Mouse (Mus musculus): ENCODE results near the gene Ccdc154. TPM values are rescaled to one million over a fixed set of nuclear protein-coding genes. Genes with fewer than 3 reads are reported as not detected.
A peak's percentile ranks its signal among the peaks of the same experiment; 100 is the strongest.

The Ccdc154 gene
- total and polyA plus RNA-seq, 3 experiments: 0.04 TPM; not detected in 2

DNA sequence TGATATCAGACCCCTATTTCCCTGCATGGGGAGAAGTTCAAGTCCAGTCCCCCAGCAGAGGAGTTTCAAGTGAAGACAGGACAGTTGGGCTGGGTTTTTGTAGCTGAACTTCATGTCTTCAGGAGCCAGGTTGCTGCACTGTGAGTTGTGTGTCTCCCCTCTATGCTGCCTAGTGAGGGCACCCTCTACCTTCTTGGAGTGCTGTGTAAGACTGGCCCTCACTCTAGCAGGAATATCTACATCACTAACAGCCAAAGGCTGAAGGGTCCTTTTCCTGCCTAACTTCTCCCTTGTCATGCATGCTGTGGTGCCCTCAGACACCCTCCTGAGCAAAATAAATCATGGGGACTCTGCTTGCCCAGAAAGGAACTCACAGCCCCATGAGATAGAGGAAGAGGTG is 21.0 kb downstream of the Ccdc154 start:
- Histone ChIP-seq H3K27ac (ENCODE audit: insufficient read depth, low read depth) (no peak overlapping the region), H3K4me1 (ENCODE audit: control insufficient read depth in 1 of 2, insufficient read depth in 2 of 2) (peaks cover 4 to 33% of the 10 kb centered on the region in 2 experiments; a peak in 3 of 4 replicates), H3K9ac (ENCODE audit: insufficient read depth, low read depth) (peak overlapping the region; percentile 95), H3K27me3 (replicated peaks) (peaks cover 32% of the 10 kb centered on the region), H3K4me3 (replicated peaks in 1 of 3; ENCODE audit: low read depth in 2 of 3, low read length in 2 of 3, poor library complexity in 1 of 3) (peak overlapping the region in 2 of 3 experiments; percentile 89 to 94), H3K4me2 (ENCODE audit: insufficient read depth, low read depth, poor library complexity, severe bottlenecking) (peak overlapping the region; percentile 26), H3K79me2 (replicated peaks; ENCODE audit: control insufficient read depth, extremely low read depth, insufficient read depth, poor library complexity, severe bottlenecking) (peaks cover 15% of the 10 kb centered on the region), H3K9me3 (replicated peaks; ENCODE audit: low read length) (no peaks in the 10 kb centered on the region), H3K36me3 (replicated peaks in 1 of 2; ENCODE audit: control insufficient read depth in 1 of 2, insufficient read depth in 1 of 2, low read length in 1 of 2) (peaks cover 0 to 18% of the 10 kb centered on the region in 2 experiments)
- in situ Hi-C loops (cut with MboI; ENCODE audit: low pct_ligation_motif_present, low pct_unique_long_range_greater_than_20kb, low sequenced_read_pairs) (loop anchor here (10.0 kb wide), 1 partner anchor 92 kb away; the partner anchor contains the start of gene Ube2i), dilution Hi-C loops (cut with MboI; ENCODE audit: extremely low pct_ligation_motif_present, extremely low pct_unique_long_range_greater_than_20kb, low sequenced_read_pairs) (no loop called here)
- peak; percentile 17 for DNase-seq (ENCODE audit: extremely low read depth)
- TF ChIP-seq ELF1 (IDR thresholded peaks at IDR 0.05; ENCODE audit: low read depth, low read length) (no peak), BHLHE40 (IDR thresholded peaks at IDR 0.05; ENCODE audit: low read depth, low read length) (no peak), NRF1 (IDR thresholded peaks at IDR 0.05; ENCODE audit: low read depth, low read length) (no peak), CTCF (conservative IDR thresholded peaks at IDR 0.05 in 1 of 2, IDR thresholded peaks at IDR 0.05 in 1 of 2; ENCODE audit: low read depth in 2 of 2, low read length in 2 of 2) (peak in 1 of 2 experiments; percentile 53; a peak in 2 of 4 replicates), ZKSCAN1 (IDR thresholded peaks at IDR 0.05; ENCODE audit: borderline replicate concordance, low read depth, low read length) (no peak), SMC3 (IDR thresholded peaks at IDR 0.05; ENCODE audit: low read depth, low read length) (peak; percentile 26; the same call in 1 of the 2 replicates), CHD1 (IDR thresholded peaks at IDR 0.05; ENCODE audit: low read depth, low read length) (no peak), POLR2AphosphoS2 (IDR thresholded peaks at IDR 0.05; ENCODE audit: low read depth, low read length) (no peak), UBTF (IDR thresholded peaks at IDR 0.05; ENCODE audit: low read depth, low read length) (no peak), TCF12 (IDR thresholded peaks at IDR 0.05; ENCODE audit: low read depth, low read length) (no peak), E2F4 (IDR thresholded peaks at IDR 0.05; ENCODE audit: insufficient replicate concordance, low read depth, low read length) (no peak), RAD21 (IDR thresholded peaks at IDR 0.05; ENCODE audit: low read depth, low read length) (peak; percentile 57), MAFK (IDR thresholded peaks at IDR 0.05; ENCODE audit: insufficient replicate concordance, low read length) (no peak), POLR2A (IDR thresholded peaks at IDR 0.05; ENCODE audit: low read depth, low read length) (peak; percentile 34; the same call in 1 of the 2 replicates), USF2 (conservative IDR thresholded peaks at IDR 0.05; ENCODE audit: low read depth, low read length) (no peak), SIN3A (IDR thresholded peaks at IDR 0.05; ENCODE audit: low read length) (no peak), MXI1 (IDR thresholded peaks at IDR 0.05; ENCODE audit: low read depth, low read length) (no peak)

DNA sequence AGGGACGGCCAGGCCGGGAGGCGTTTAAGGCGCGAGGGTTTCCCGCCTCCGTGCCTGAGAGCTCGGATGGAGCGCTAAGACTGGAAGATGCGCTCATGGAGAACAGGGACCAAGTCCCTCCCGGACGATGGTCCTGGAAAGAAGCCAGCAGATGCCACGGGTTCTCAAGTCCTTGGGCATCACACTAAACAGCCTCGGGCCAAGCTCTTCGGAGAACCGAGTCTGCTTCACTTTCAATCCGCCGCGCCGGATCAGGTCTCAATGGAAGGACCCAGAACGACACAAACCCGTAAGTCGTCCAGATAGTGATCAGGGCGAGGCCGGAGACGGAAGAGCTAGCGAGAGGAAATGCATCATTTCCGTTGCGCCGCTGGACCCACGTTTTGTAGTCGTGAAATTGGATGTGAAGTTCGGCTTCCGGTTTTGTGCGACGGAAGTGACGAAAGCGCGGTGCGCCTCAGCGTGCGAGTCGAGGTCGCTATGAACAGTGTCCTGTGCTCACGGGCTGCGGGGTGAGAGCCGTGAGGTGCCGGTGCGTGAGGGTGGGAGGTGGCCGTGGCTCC is 21.9 kb downstream of the Ccdc154 start, which contains the start of gene BC003965:
TSS of gene BC003965 (plus strand) at position 426 of the 563 bp plus-strand sequence.
- dilution Hi-C loops (cut with MboI; ENCODE audit: extremely low pct_ligation_motif_present, extremely low pct_unique_long_range_greater_than_20kb, low sequenced_read_pairs): no loop called here
- Histone ChIP-seq H3K27me3 (replicated peaks) (peaks cover 23% of the 10 kb centered on the region), H3K4me3 (replicated peaks in 1 of 3; ENCODE audit: low read depth in 2 of 3, low read length in 2 of 3, poor library complexity in 1 of 3) (peak within 1 kb of the TSS; percentile 89 to 94 (median 94)), H3K4me1 (ENCODE audit: control insufficient read depth in 1 of 2, insufficient read depth in 2 of 2) (peaks cover 4 to 35% of the 10 kb centered on the region in 2 experiments; a peak in 3 of 4 replicates), H3K9ac (ENCODE audit: insufficient read depth, low read depth) (peak within 1 kb of the TSS; percentile 95), H3K4me2 (ENCODE audit: insufficient read depth, low read depth, poor library complexity, severe bottlenecking) (peak within 1 kb of the TSS; percentile 95), H3K36me3 (replicated peaks in 1 of 2; ENCODE audit: control insufficient read depth in 1 of 2, insufficient read depth in 1 of 2, low read length in 1 of 2) (peaks cover 0 to 18% of the 10 kb centered on the region in 2 experiments), H3K79me2 (replicated peaks; ENCODE audit: control insufficient read depth, extremely low read depth, insufficient read depth, poor library complexity, severe bottlenecking) (peaks cover 22% of the 10 kb centered on the region), H3K27ac (ENCODE audit: insufficient read depth, low read depth) (peak within 1 kb of the TSS; percentile 52), H3K9me3 (replicated peaks; ENCODE audit: low read length) (no peaks in the 10 kb centered on the region)
- peak; percentile 99 for DNase-seq (ENCODE audit: extremely low read depth)
- in situ Hi-C loops (cut with MboI; ENCODE audit: low pct_ligation_motif_present, low pct_unique_long_range_greater_than_20kb, low sequenced_read_pairs): loop anchor here (10.0 kb wide), 1 partner anchor 91 kb away; the partner anchor contains the start of gene Ube2i
- peak; percentile 41; the same call in 1 of the 2 replicates for TF ChIP-seq NRF1 (IDR thresholded peaks at IDR 0.05; ENCODE audit: low read depth, low read length)
- no peak for TF ChIP-seq USF2 (conservative IDR thresholded peaks at IDR 0.05; ENCODE audit: low read depth, low read length)
- peak; percentile 89; the same call in 1 of the 2 replicates for TF ChIP-seq ZMIZ1 (IDR thresholded peaks at IDR 0.05; ENCODE audit: low read depth, low read length)
- TF ChIP-seq PAX5 (IDR thresholded peaks at IDR 0.05; ENCODE audit: low read length): no peak
- no peak for TF ChIP-seq ZC3H11A (IDR thresholded peaks at IDR 0.05; ENCODE audit: low read depth, low read length)
- TF ChIP-seq MAX (IDR thresholded peaks at IDR 0.05; ENCODE audit: low read length): peak; percentile 97
- peak; percentile 98 for TF ChIP-seq NELFE (IDR thresholded peaks at IDR 0.05; ENCODE audit: low read depth, low read length)
- TF ChIP-seq MAFK (IDR thresholded peaks at IDR 0.05; ENCODE audit: insufficient replicate concordance, low read length): no peak
- no peak for TF ChIP-seq MAZ (IDR thresholded peaks at IDR 0.05; ENCODE audit: low read depth, low read length)
- TF ChIP-seq IRF4 (IDR thresholded peaks at IDR 0.05; ENCODE audit: low read depth, low read length): peak; percentile 56; the same call in 1 of the 2 replicates
- peak; percentile 89; the same call in 1 of the 2 replicates for TF ChIP-seq POLR2AphosphoS2 (IDR thresholded peaks at IDR 0.05; ENCODE audit: low read depth, low read length)
- TF ChIP-seq RAD21 (IDR thresholded peaks at IDR 0.05; ENCODE audit: low read depth, low read length): no peak
- TF ChIP-seq SMC3 (IDR thresholded peaks at IDR 0.05; ENCODE audit: low read depth, low read length): no peak
- TF ChIP-seq TBP (conservative IDR thresholded peaks at IDR 0.05; ENCODE audit: low read depth, low read length): peak; percentile 84
- no peak for TF ChIP-seq ZNF384 (IDR thresholded peaks at IDR 0.05; ENCODE audit: low read depth, low read length)
- no peak for TF ChIP-seq EP300 (IDR thresholded peaks at IDR 0.05; ENCODE audit: low read length)
- peak; percentile 96 for TF ChIP-seq ELF1 (IDR thresholded peaks at IDR 0.05; ENCODE audit: low read depth, low read length)
- 0 out of 2 replicates have a peak, but pooled peaks have one; percentile 8 for TF ChIP-seq JUND (conservative IDR thresholded peaks at IDR 0.05; ENCODE audit: low read depth, low read length)
- no peak for TF ChIP-seq USF1 (IDR thresholded peaks at IDR 0.05; ENCODE audit: low read depth, low read length)
- no peak for TF ChIP-seq CTCF (conservative IDR thresholded peaks at IDR 0.05 in 1 of 2, IDR thresholded peaks at IDR 0.05 in 1 of 2; ENCODE audit: low read depth in 2 of 2, low read length in 2 of 2)
- TF ChIP-seq MYC (IDR thresholded peaks at IDR 0.05; ENCODE audit: low read depth, low read length): peak; percentile 99
- peak; percentile 42; the same call in 1 of the 2 replicates for TF ChIP-seq CHD2 (IDR thresholded peaks at IDR 0.05; ENCODE audit: low read length)

Data from CH12.LX (cell line).